Mouse (Mus musculus) embryonic facial prominence, embryonic 14.5 days (tissue): ENCODE measurements around the gene Tent4b. TPM values are rescaled to one million over a fixed set of nuclear protein-coding genes. Genes with fewer than 3 reads are reported as not detected.

ENCODE experiments used
- ATAC-seq: fragments of 200-750 bp; cut with Nextera tagmentation; 2 replicates; pipeline ENCODE4 v1.8.0; 2017; ENCODE audit warnings: low read depth, moderate number of reproducible peaks, moderate TSS enrichment
- DNase-seq: peaks from one replicate; pipeline ENCODE4 v3.0.0-alpha.2; 2015; ENCODE audit warnings: low spot score
- H3K27ac ChIP-seq: fragments of 300-500 bp; sonication (generic); replicated peaks from 2 replicates; pipeline ENCODE4 v1.5.1; 2014; ENCODE audit warnings: low read depth, mild to moderate bottlenecking, low read length, moderate library complexity
- H3K27me3 ChIP-seq: fragments of 300-500 bp; sonication (generic); replicated peaks from 2 replicates; pipeline ENCODE4 v1.6.1; 2014; ENCODE audit warnings: low read length; ENCODE audit not compliant: control insufficient read depth, insufficient read depth
- H3K36me3 ChIP-seq: fragments of 300-500 bp; sonication (generic); 2 replicates; pipeline ENCODE4 v1.6.1; 2014; ENCODE audit warnings: low read length, mixed read lengths; ENCODE audit not compliant: control insufficient read depth, insufficient read depth
- H3K4me1 ChIP-seq: fragments of 300-500 bp; sonication (generic); 2 replicates; pipeline ENCODE4 v1.6.1; 2014; ENCODE audit warnings: antibody characterized with exemption, low read length; ENCODE audit not compliant: control insufficient read depth, insufficient read depth
- H3K4me2 ChIP-seq: fragments of 300-500 bp; sonication (generic); 2 replicates; pipeline ENCODE4 v1.6.1; 2014; ENCODE audit warnings: low read depth, mild to moderate bottlenecking, low read length, moderate library complexity, mixed read lengths
- H3K4me3 ChIP-seq: fragments of 300-500 bp; sonication (generic); 2 replicates; pipeline ENCODE4 v1.5.1; 2014; ENCODE audit warnings: low read depth, mild to moderate bottlenecking, low read length
- H3K9ac ChIP-seq: fragments of 300-500 bp; sonication (generic); 2 replicates; pipeline ENCODE4 v1.6.1; 2014; ENCODE audit warnings: low read depth, mild to moderate bottlenecking, low read length, moderate library complexity, mixed read lengths
- H3K9me3 ChIP-seq: fragments of 300-500 bp; sonication (generic); 2 replicates; pipeline ENCODE4 v1.6.1; 2016; ENCODE audit warnings: low read length; ENCODE audit not compliant: control insufficient read depth
- WGBS: fragments of 180-500 bp; shearing (Covaris S2); extraction: QIAGEN DNeasy Blood & Tissue Kit; methylation state at CpG from one replicate; pipeline ENCODE4 v1.1.7; 2014; 5-methylcytosine and 5-hydroxymethylcytosine counted together
- polyA plus RNA-seq: library from polyadenylated mRNA; unstranded; fragments of >200 nt; fragmentation: Nextera tagmentation; extraction: Ambion mirVana; gene quantifications from 2 replicates; pipeline ENCODE4 v1.2.1, GENCODE M21; 2014

Gene Tent4b
- polyA plus RNA-seq, 1 experiment from 2014 or later: 10.0 TPM

DNA sequence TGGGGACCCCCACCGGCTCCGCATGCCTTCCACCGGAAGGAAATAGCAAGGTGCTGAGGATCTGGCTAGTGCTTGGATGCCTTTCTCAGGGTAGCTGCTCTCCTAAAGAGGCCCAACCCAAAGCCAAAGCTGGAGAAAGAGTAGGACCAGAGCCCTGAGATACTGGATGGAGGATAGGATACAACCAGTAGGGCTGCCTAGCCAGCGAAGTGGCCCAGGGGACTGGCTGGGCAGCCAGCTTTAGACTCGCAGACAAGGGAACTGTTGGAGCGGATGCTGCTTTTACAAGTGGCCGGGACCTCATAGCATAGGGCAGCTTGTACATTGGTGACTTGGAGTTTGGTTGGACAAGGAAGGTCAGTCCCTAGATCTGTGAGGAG is 74.0 kb downstream of the Tent4b start:
- Histone ChIP-seq H3K27ac (no peak overlapping the region), H3K36me3 (no peaks in the 10 kb centered on the region), H3K4me3 (peak overlapping the region; percentile 47), H3K9me3 (no peaks in the 10 kb centered on the region), H3K27me3 (0 out of 2 replicates have a peak, but pooled peaks cover 7% of the 10 kb centered on the region), H3K4me1 (no peaks in the 10 kb centered on the region), H3K9ac (peak overlapping the region; percentile 64), H3K4me2 (peak overlapping the region; percentile 94)
- 66% methylated on average over 7 of the region's 7 CpGs for WGBS
- DNase-seq: no peak
- ATAC-seq: no peak

DNA sequence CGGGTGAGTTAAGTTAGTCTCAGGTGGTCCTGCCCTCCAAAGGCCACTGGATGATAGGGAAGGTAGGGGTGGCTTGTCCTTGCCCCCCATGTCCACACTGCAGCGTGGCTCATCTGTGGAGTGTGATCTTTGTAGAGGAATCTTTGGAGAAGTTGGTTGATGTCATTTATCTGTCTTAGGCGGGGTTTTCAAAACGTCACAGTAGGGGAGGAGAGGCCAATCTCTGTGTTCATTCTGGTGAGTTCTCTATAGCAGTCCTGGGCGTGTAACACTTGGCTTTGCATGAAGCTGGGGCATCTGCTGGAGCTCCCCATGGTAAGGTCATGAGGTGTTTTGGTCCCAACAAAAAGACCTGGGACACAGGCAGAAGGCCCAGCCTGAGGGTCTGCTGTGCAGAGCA is 75.1 kb downstream of the Tent4b start:
- Histone ChIP-seq H3K27ac (no peak overlapping the region), H3K4me2 (no peak overlapping the region), H3K4me3 (no peak overlapping the region), H3K4me1 (no peaks in the 10 kb centered on the region), H3K9ac (no peak overlapping the region), H3K27me3 (0 out of 2 replicates have a peak, but pooled peaks cover 7% of the 10 kb centered on the region), H3K36me3 (no peaks in the 10 kb centered on the region), H3K9me3 (no peaks in the 10 kb centered on the region)
- DNase-seq: no peak
- ATAC-seq: no peak
- 91% methylated on average over 5 of the region's 5 CpGs for WGBS

DNA sequence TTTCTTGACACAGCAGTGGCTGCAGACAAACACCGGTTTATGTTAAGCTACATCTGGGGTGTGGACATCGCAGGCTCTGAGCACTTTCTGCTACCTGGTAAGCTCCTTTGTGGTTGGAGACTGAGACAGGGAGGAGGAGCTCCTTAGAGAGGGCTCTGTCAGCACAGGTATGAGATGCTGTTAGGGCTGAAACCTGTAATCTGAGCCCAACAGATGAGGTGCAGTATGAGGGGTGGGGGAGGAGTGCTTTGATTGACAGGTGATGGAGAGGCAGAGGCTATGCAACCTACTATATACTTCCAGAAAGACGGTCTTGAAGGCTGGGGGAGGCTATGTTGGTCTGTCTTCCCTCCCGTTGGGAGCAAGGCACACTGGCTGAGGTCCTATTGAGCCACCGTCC is 80.2 kb downstream of the Tent4b start:
- 44% methylated on average over 5 of the region's 5 CpGs for WGBS
- Histone ChIP-seq H3K9me3 (no peaks in the 10 kb centered on the region), H3K27me3 (no peaks in the 10 kb centered on the region), H3K9ac (no peak overlapping the region), H3K4me1 (peaks cover 9% of the 10 kb centered on the region; the same call in 1 of the 2 replicates), H3K36me3 (no peaks in the 10 kb centered on the region), H3K4me2 (no peak overlapping the region), H3K27ac (no peak overlapping the region), H3K4me3 (no peak overlapping the region)
- peak; percentile 55 for DNase-seq
- peak; percentile 66 for ATAC-seq

- no peak for DNase-seq
- WGBS: 70% methylated on average over 6 of the region's 6 CpGs
- Histone ChIP-seq H3K36me3 (no peaks in the 10 kb centered on the region), H3K9ac (no peak overlapping the region), H3K4me3 (no peak overlapping the region), H3K27ac (no peak overlapping the region), H3K27me3 (no peaks in the 10 kb centered on the region), H3K9me3 (no peaks in the 10 kb centered on the region), H3K4me2 (no peak overlapping the region), H3K4me1 (peaks cover 13% of the 10 kb centered on the region)
- no peak for ATAC-seq
Observed at GRCm38 (mm10) chr8:88279670-88280069, 80.7 kb downstream of the Tent4b start.

GRCm38 (mm10) chr8:88280904-88281303 is 81.9 kb downstream of the Tent4b start:
- Histone ChIP-seq H3K4me2 (no peak overlapping the region), H3K9me3 (no peaks in the 10 kb centered on the region), H3K4me1 (peaks cover 21% of the 10 kb centered on the region), H3K36me3 (no peaks in the 10 kb centered on the region), H3K4me3 (no peak overlapping the region), H3K27ac (no peak overlapping the region), H3K27me3 (no peaks in the 10 kb centered on the region), H3K9ac (no peak overlapping the region)
- WGBS: 67% methylated on average over 7 of the region's 7 CpGs
- DNase-seq: no peak
- ATAC-seq: no peak

DNA sequence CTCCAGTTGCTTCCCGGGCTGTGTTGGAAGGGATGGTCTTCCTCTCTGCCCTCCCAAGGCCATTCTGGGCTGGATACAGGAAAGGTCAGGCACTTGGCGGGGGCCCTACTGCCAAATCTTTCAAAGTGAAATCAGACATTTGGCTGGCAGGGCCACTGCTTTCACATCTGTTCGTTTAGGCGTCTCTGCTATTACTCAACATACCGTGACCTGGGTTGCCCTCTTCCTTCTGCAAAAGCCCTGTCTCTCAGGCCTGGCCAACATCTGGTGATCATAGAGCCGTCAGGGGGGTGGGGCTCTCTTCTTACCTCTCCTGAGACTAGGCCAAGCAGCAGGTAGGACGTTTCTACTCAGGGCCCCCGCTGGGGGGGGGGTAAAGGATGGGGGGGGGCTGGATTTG is 83.7 kb downstream of the Tent4b start:
- ATAC-seq (no peak; the same call in 1 of the 2 replicates), DNase-seq (peak; percentile 68)
- Histone ChIP-seq H3K4me1 (peaks cover 23% of the 10 kb centered on the region), H3K27ac (no peak overlapping the region), H3K9me3 (no peaks in the 10 kb centered on the region), H3K9ac (no peak overlapping the region), H3K36me3 (no peaks in the 10 kb centered on the region), H3K27me3 (no peaks in the 10 kb centered on the region), H3K4me2 (no peak overlapping the region), H3K4me3 (no peak overlapping the region)
- 22% methylated on average over 8 of the region's 8 CpGs for WGBS

DNA sequence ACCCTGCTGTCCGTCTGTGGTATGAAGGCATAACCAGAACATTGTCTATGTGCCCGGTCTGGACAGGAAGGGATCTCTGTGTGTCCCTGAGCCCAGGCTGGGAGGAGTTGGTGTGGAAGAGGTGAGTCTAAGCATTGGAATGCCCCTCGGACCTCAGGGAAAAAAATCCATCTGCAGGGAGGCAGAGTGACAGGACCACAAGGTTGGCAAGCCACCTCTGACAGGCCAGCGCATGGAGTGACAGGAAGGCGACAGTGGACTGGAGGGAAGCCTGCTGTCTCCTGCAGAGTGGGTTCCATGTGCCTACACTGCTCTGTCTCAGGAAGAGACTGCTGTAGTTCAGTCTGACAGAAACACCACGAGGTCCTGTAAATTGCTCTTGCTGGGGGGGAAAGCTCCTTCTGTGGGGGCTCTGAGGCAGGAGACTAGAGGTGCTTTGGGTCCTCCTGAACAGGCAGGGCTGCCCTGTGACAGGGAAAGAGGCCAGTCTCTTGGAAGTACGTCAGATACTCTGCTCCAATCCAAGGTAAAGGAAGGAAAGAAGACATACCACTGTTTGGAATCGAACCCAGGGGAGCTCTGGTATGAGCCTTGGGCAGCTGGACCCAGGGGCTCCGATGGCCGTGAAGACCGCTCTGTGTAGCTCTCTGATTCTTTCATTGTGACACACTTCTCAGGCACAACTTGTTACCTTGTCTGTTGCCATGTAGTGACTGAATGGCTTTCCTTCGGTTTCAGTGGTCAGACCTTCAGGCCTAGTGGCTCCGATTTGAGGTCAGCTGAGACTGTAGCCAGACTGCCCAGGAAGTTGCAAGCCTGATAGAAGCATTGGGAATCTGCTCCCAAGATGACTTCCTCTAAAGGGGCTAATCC is 84.5 kb downstream of the Tent4b start:
- peaks cover 31% of the 10 kb centered on the region for H3K4me1 ChIP-seq
- H3K9ac ChIP-seq: no peak overlapping the region
- H3K4me3 ChIP-seq: no peak overlapping the region
- ATAC-seq: no peak
- H3K27ac ChIP-seq: no peak overlapping the region
- no peaks in the 10 kb centered on the region for H3K9me3 ChIP-seq
- DNase-seq: no peak
- no peak overlapping the region for H3K4me2 ChIP-seq
- H3K27me3 ChIP-seq: no peaks in the 10 kb centered on the region
- H3K36me3 ChIP-seq: no peaks in the 10 kb centered on the region
- WGBS: 63% methylated on average over 13 of the region's 13 CpGs

DNA sequence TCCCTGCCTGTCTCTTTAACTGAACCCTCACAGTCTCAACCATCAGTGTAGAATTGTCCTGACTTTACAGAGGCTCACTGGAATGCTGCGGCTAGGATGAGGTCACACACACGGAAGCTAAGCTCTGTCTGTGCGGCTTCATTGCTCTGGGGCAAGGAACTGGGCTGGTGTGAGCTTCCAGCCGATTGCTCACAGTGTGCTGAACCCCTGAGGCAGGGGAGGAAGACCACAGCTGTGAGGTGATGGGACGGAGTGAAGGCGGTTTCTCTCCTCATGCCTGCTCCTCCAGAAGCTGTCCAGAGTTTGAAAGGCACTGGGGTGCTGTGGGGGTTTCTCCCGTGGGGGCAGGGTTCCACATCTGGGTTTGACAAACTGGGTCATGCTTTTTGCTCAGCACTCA is 85.7 kb downstream of the Tent4b start:
- Histone ChIP-seq H3K27me3 (no peaks in the 10 kb centered on the region), H3K4me3 (no peak overlapping the region), H3K9me3 (no peaks in the 10 kb centered on the region), H3K4me2 (peak overlapping the region; percentile 14; the same call in 1 of the 2 replicates), H3K9ac (no peak overlapping the region; the same call in 1 of the 2 replicates), H3K36me3 (no peaks in the 10 kb centered on the region), H3K27ac (no peak overlapping the region; the same call in 1 of the 2 replicates), H3K4me1 (peaks cover 39% of the 10 kb centered on the region)
- WGBS: 23% methylated on average over 7 of the region's 7 CpGs
- ATAC-seq: peak; percentile 51; the same call in 1 of the 2 replicates
- DNase-seq: peak; percentile 78
